Mouse (Mus musculus): ENCODE data around the gene Rpusd4.

GRCm38 (mm10) chr9:35262418-35262817 is 5.2 kb upstream of the Rpusd4 start:
- TF ChIP-seq CTCF (IDR thresholded peaks at IDR 0.05; ENCODE audit: control insufficient read depth, insufficient read depth, low read length) = no peak
- TF ChIP-seq POLR2A (IDR thresholded peaks at IDR 0.05; ENCODE audit: borderline replicate concordance, control insufficient read depth, low read depth, low read length) = no peak

All from bone marrow, adult 2 months (tissue).